Mouse (Mus musculus): ENCODE data around the gene Ncoa3. TPM values are rescaled to one million over a fixed set of nuclear protein-coding genes. Genes with fewer than 3 reads are reported as not detected.

The Ncoa3 gene
- polyA plus RNA-seq, 1 experiment from 2014 or later: 17.4 TPM

DNA sequence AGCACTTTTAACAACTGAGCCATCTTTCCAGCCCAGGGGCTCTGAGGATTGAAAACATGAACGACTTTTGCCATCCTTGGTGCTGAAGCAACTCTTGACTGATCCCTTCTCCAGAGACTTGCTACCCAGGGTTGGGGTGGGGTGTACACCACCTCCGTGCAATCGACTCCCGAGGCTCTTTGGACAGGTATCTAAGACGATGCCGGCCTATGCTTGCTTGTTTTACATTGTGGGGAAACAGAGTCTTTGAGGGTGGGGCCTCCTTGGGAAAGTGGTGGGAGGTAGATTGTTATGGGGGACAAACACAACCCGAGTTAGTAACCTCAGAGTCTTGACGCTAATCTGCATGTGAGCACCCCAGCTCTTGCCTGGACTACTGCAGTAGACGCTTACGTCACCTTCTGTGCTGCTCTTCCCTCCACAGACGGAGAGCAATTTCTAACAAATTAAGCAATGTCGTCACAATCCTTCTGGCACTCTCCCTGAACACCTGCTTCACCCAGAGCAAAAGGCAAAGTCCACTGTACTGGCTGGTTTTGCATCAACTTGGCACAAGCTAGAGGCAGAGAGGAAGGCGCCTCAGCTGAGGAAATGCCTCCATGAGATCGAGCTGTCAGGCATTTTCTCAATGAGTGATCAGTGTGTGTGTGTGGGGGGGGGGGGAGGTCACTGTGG, 129.4 kb downstream of the Ncoa3 start:
- no peak overlapping the region for H3K4me3 ChIP-seq (ENCODE audit: low read depth, low read length)
- H3K4me1 ChIP-seq (replicated peaks; ENCODE audit: control insufficient read depth, insufficient read depth, low read length): no peaks in the 10 kb centered on the region
- H3K9ac ChIP-seq (ENCODE audit: low read length): no peak overlapping the region
- H3K4me2 ChIP-seq (ENCODE audit: low read depth, low read length, severe bottlenecking): no peak overlapping the region
- no peaks in the 10 kb centered on the region for H3K27me3 ChIP-seq (ENCODE audit: control insufficient read depth, insufficient read depth, low read length)
- DNase-seq (ENCODE audit: low spot score): no peak
- no peaks in the 10 kb centered on the region; the same call in 1 of the 2 replicates for H3K36me3 ChIP-seq (ENCODE audit: control insufficient read depth, insufficient read depth, low read length)
- ATAC-seq (replicated peaks; ENCODE audit: low FRiP score): no peak
- WGBS: 87% methylated on average over 14 of the region's 14 CpGs
- no peak overlapping the region for H3K27ac ChIP-seq (ENCODE audit: low read depth, low read length)
- H3K9me3 ChIP-seq (ENCODE audit: control insufficient read depth, low read length): no peaks in the 10 kb centered on the region

DNA sequence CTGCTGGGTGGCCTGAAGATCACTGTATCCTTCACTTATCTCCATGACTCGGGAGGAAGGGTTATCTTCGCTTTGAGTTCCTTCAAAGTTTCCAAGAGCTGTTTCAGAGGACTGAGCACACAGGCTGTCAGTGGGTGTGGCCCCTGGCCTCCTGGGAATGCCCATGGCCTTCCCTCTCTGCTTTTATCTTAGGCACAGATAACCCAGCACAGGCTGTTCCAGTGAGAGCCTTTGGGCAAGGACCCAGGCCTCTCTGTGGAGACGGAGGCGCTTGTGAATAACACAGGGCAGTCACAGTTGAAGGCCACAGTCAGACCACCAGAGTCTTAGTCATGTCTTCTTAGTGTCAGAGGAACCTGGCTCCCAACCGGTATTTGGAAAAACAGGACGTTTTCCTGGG, 130.3 kb downstream of the Ncoa3 start:
- Histone ChIP-seq H3K9me3 (ENCODE audit: control insufficient read depth, low read length) (no peaks in the 10 kb centered on the region), H3K4me3 (ENCODE audit: low read depth, low read length) (no peak overlapping the region), H3K4me2 (ENCODE audit: low read depth, low read length, severe bottlenecking) (no peak overlapping the region), H3K36me3 (ENCODE audit: control insufficient read depth, insufficient read depth, low read length) (no peaks in the 10 kb centered on the region; the same call in 1 of the 2 replicates), H3K27me3 (ENCODE audit: control insufficient read depth, insufficient read depth, low read length) (no peaks in the 10 kb centered on the region), H3K4me1 (replicated peaks; ENCODE audit: control insufficient read depth, insufficient read depth, low read length) (no peaks in the 10 kb centered on the region), H3K27ac (ENCODE audit: low read depth, low read length) (no peak overlapping the region), H3K9ac (ENCODE audit: low read length) (no peak overlapping the region)
- ATAC-seq (replicated peaks; ENCODE audit: low FRiP score): no peak
- no peak for DNase-seq (ENCODE audit: low spot score)
- 86% methylated on average over 6 of the region's 6 CpGs for WGBS

Other genes with a start within 250 kb of the Ncoa3 start
- gene Zmynd8, start 93.6 kb upstream of the Ncoa3 start, polyA plus RNA-seq (2014; fragmentation: Nextera tagmentation; extraction: Ambion mirVana): 54.3 and 61.5 TPM in 2 replicates
- 97.9 and 102 TPM in 2 replicates for gene Sulf2, start 163.0 kb downstream of the Ncoa3 start, polyA plus RNA-seq (2014; fragmentation: Nextera tagmentation; extraction: Ambion mirVana)